Comparison of ENCODE assay signal across 31 mouse cellular contexts in the genomic region with DNA sequence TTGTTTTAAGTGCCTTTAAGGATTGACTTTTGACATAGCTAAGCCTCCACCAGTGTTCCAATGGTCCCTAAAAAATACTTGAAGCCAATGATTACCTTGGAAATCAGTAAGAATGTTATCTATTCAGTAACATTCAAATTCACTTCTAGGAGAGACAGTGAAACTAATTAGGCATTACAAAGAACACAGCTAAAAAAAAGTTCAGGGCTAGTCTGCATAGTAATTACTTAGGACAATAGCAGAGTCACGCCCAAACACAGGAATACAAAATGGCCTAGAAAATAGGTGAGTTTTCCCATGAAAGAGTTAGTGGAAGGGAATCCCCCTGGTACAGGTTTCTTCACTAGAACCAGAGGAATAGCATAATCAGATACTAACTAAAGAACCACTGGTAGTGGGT.
"Had no signal": no experiment of that assay in that cellular context is flagged by ENCODE, and none has a peak within 500 bp of the region (broad histone marks: within the 10 kb centered on the region; RNA-seq: fewer than 3 reads in every experiment).

No protein-coding gene starts in this region.

- ATAC-seq: liver, embryonic 12.5 days; liver, postnatal 0 days; lung, postnatal 0 days; midbrain, embryonic 13.5 days; midbrain, embryonic 15.5 days; midbrain, embryonic 16.5 days had no signal

- DNase-seq: left cerebral cortex, postnatal 4 days; liver; liver, embryonic 13.5 days; liver, postnatal 0 days; lung, adult 18-20 months; lung, adult 2 months; lung, embryonic 14.5 days; lung, postnatal 10 days; lung, postnatal 14 days; lung, postnatal 36 days; lung, postnatal 4 days; midbrain, embryonic 14.5 days had no signal

- H3K9me3 ChIP-seq: limb, embryonic 10.5 days; limb, embryonic 13.5 days; limb, embryonic 15.5 days; liver, embryonic 12.5 days; liver, embryonic 13.5 days; liver, embryonic 15.5 days; lung, embryonic 15.5 days; midbrain, embryonic 10.5 days; midbrain, embryonic 12.5 days; midbrain, embryonic 13.5 days; midbrain, embryonic 15.5 days had no signal

- H3K36me3 ChIP-seq: limb, embryonic 10.5 days; limb, embryonic 12.5 days; limb, embryonic 13.5 days; limb, embryonic 15.5 days; liver, embryonic 12.5 days; liver, embryonic 13.5 days; liver, embryonic 15.5 days; lung, embryonic 15.5 days; midbrain, embryonic 10.5 days; midbrain, embryonic 12.5 days; midbrain, embryonic 13.5 days; midbrain, embryonic 15.5 days had no signal

- H3K9ac ChIP-seq: limb, embryonic 12.5 days; limb, embryonic 13.5 days; limb, embryonic 15.5 days; liver, embryonic 12.5 days; liver, embryonic 13.5 days; liver, embryonic 14.5 days; liver, embryonic 15.5 days; liver, postnatal 0 days; lung, embryonic 14.5 days; lung, embryonic 15.5 days; midbrain, embryonic 12.5 days; midbrain, embryonic 13.5 days; midbrain, embryonic 15.5 days had no signal

- H3K4me1 ChIP-seq: limb, embryonic 10.5 days; limb, embryonic 12.5 days; limb, embryonic 13.5 days; limb, embryonic 15.5 days; liver, embryonic 12.5 days; liver, embryonic 13.5 days; liver, embryonic 15.5 days; lung, embryonic 15.5 days; megakaryocyte, embryonic 14.5 days; midbrain, embryonic 10.5 days; midbrain, embryonic 12.5 days; midbrain, embryonic 13.5 days; midbrain, embryonic 15.5 days had no signal

- H3K27me3 ChIP-seq: limb, embryonic 12.5 days; limb, embryonic 13.5 days; limb, embryonic 15.5 days; liver, embryonic 12.5 days; liver, embryonic 13.5 days; liver, embryonic 15.5 days; lung, embryonic 15.5 days; megakaryocyte, embryonic 14.5 days; midbrain, embryonic 12.5 days; midbrain, embryonic 13.5 days; midbrain, embryonic 15.5 days had no signal

- H3K4me3 ChIP-seq: limb, embryonic 10.5 days; limb, embryonic 12.5 days; limb, embryonic 13.5 days; limb, embryonic 15.5 days; liver, embryonic 12.5 days; liver, embryonic 13.5 days; liver, embryonic 15.5 days; lung, embryonic 15.5 days; megakaryocyte, embryonic 14.5 days; midbrain, embryonic 10.5 days; midbrain, embryonic 12.5 days; midbrain, embryonic 13.5 days; midbrain, embryonic 15.5 days; myocyte had no signal

- H3K4me2 ChIP-seq: limb, embryonic 12.5 days; limb, embryonic 13.5 days; limb, embryonic 15.5 days; liver, embryonic 11.5 days; liver, embryonic 12.5 days; liver, embryonic 13.5 days; liver, embryonic 15.5 days; lung, embryonic 14.5 days; lung, embryonic 15.5 days; midbrain, embryonic 11.5 days; midbrain, embryonic 12.5 days; midbrain, embryonic 13.5 days; midbrain, embryonic 15.5 days had no signal

- H3K27ac ChIP-seq: limb, embryonic 10.5 days; limb, embryonic 12.5 days; limb, embryonic 13.5 days; limb, embryonic 15.5 days; liver, embryonic 12.5 days; liver, embryonic 13.5 days; liver, embryonic 14.5 days; liver, embryonic 15.5 days; lung, embryonic 15.5 days; macrophage; midbrain, embryonic 10.5 days; midbrain, embryonic 12.5 days; midbrain, embryonic 13.5 days; midbrain, embryonic 15.5 days had no signal
